Mouse (Mus musculus) erythroblast, embryonic 14.5 days (primary cell): ENCODE results near the gene Ccdc70.

ENCODE experiments used
- GATA1 ChIP-seq: IDR thresholded peaks from 2 replicates; pipeline ENCODE4 v1.6.1; 2012; ENCODE audit warnings: low read length, inconsistent platforms, mixed read lengths
- TAL1 ChIP-seq: IDR thresholded peaks from 3 replicates; pipeline ENCODE4 v1.6.1; 2012; ENCODE audit warnings: low read length, inconsistent platforms, mixed read lengths

DNA sequence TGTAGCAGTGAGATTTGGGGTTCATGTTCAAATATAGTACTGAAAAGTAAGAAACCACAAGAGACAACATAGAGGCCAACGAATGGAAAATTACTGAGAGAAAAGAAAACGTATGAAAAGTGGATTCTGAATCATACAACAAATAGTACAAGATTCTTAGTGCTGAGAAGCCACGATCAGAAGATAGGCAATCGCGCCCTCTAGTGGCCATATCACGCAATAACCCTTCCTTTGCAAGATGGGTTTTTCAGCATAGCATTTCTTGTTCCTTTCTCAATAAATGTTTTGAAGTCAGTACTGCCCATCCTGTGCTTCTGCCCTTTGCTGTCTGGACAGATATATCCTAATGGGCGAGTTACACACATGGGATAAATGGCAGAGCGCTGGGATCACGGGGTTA, 14.3 kb upstream of the Ccdc70 start:
- TF ChIP-seq GATA1 (no peak), TAL1 (no peak)
